Mouse (Mus musculus): ENCODE measurements around the gene Lrrc8c. TPM values are rescaled to one million over a fixed set of nuclear protein-coding genes. Genes with fewer than 3 reads are reported as not detected.

The Lrrc8c gene
- polyA plus RNA-seq (2016; fragmentation: Nextera tagmentation; extraction: Ambion mirVana), result 10.2 and 11.6 TPM in 2 replicates

DNA sequence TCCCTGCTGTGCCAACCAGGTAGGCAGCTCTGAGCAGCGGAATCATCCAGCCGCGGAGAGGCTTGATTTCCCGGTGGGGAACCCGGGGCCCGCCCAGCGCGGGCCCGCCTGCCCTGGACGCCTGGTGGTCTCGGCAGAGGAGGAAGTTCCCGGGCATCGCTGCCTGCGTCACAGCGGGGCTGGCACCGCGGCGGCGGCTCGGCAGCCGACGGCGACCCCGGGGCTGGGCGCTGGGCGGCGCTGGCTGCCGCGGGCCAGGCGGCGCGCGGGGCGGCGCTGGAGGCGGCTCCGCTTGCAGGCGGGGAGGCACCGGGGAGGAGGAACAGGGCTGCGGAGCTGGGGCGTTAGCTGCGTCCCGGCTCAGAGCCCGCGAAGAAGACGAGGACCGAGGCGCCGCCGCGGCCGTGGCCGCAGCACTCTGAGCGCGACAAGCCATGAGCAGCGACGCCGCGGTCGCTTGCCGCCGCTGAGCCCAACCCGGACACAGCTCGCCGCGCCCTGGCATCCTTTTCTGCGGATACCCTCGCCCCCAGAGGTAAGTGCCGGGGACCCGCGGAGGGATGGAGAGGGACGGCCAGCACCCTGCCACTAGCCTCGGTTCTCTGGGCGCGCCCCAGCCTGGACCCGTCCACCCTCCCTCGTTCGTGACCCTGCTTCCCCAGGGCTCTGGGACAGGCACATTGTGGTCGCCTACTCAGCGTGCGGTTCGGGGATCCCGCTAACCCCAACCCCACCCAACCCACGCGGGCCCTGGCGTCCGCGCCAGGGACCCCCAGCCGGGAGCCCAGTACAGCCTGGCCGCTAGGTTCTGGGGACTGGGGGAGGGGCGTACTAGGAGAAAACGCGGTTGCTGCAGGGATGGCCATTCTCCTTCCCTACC, at the start of gene Lrrc8c:
Gene Lrrc8c, plus strand, starts transcription at position 293 of the 880 bp plus-strand sequence.
- peak; percentile 83 for DNase-seq (ENCODE audit: low spot score)
- under 1% methylated on average over 93 of the region's 93 CpGs for WGBS

DNA sequence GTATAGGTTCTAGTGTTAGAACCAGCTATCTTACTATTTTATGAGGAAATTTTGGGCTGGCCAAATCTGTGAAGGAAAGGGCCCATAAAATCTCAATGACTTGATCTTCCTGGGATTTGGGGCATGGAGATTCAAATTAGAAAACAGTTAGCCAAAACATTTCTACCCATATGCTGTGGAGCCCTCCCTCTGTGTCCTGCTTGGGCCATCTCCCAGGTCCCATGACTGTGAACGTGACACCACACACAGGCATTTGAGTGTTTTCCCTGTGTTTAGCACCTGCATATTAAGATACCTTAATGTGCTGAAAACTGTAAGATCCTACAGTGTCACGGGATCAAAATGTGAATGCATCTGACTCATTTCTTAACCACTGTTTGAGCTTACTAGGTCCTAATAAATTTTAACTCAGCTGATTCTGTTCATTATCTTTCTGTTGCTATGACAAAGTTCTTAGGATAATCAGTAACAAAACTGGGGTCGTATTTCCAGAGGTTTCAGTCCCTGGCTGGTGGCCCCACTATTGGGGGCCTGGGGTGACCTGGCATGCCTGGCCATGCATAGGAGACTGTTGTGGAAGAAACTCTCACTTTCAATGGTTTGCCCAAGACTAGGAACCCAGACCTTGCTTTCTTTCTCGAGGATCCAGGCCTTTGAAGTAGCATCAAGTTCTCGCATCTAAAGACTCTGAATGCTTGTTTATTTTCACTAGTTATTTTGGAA, 46.0 kb upstream of the Lrrc8c start:
- 74% methylated on average over 5 of the region's 5 CpGs for WGBS
- H3K9me3 ChIP-seq, result no peaks in the 10 kb centered on the region
- 0 out of 2 replicates have a peak, but pooled peaks cover 14% of the 10 kb centered on the region for H3K36me3 ChIP-seq
- H3K4me1 ChIP-seq (replicated peaks), result no peaks in the 10 kb centered on the region
- no peak overlapping the region for H3K4me3 ChIP-seq
- no peaks in the 10 kb centered on the region for H3K27me3 ChIP-seq (ENCODE audit: insufficient read depth, poor library complexity, severe bottlenecking)
- no peak overlapping the region for H3K27ac ChIP-seq
- no peak for DNase-seq (ENCODE audit: low spot score)

More for the DNA sequence above, at the start of gene Lrrc8c:
- 0 out of 2 replicates have a peak, but pooled peaks cover under 1% of the 10 kb centered on the region for H3K36me3 ChIP-seq
- H3K9me3 ChIP-seq, result no peaks in the 10 kb centered on the region
- peak within 1 kb of the TSS; percentile 94 for H3K27ac ChIP-seq
- H3K4me3 ChIP-seq, result peak within 1 kb of the TSS; percentile 80
- H3K27me3 ChIP-seq (ENCODE audit: insufficient read depth, poor library complexity, severe bottlenecking), result peaks cover 4% of the 10 kb centered on the region; the same call in 1 of the 2 replicates
- H3K4me1 ChIP-seq (replicated peaks), result peaks cover 34% of the 10 kb centered on the region

DNA sequence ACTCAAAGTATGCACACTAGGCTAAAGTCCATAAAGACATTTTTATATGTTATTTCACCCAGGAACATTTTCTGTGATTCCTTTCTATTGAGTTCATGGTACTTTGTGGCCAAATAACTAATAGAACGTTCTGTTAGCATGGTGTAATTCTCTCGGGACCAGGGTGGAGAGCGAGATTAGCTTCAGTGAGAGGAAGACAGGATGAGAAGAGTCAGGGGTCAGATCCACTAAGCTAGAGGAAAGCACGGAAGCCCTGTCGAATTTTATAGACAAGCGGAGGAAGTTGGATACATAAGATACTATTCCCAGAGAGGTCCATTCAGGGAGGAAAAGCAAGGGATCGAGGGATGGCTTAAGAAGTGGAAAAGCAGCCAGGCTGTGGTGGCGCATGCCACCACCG, 41.7 kb upstream of the Lrrc8c start:
- H3K36me3 ChIP-seq, result peaks cover 38% of the 10 kb centered on the region
- DNase-seq (ENCODE audit: low spot score), result no peak
- no peak overlapping the region for H3K27ac ChIP-seq
- no peaks in the 10 kb centered on the region for H3K27me3 ChIP-seq (ENCODE audit: insufficient read depth, poor library complexity, severe bottlenecking)
- peaks cover 3% of the 10 kb centered on the region; the same call in 1 of the 2 replicates for H3K9me3 ChIP-seq
- 87% methylated on average over 9 of the region's 9 CpGs for WGBS
- no peak overlapping the region for H3K4me3 ChIP-seq
- H3K4me1 ChIP-seq (replicated peaks), result no peaks in the 10 kb centered on the region

DNA sequence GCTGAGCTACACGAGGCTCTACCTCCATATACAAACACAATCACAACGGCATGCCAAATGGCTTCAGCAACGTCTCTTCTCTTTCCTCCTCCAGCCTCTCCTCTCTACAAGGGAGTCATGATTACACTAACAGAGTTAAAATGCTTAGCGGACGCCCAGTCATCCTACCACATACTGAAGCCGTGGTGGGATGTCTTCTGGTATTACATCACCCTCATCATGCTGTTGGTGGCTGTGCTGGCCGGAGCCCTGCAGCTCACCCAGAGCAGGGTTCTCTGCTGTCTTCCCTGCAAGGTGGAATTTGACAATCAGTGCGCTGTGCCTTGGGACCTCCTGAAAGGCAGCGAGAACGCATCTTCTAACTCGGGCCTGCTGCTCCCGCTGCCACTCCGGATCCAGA, 39.5 kb upstream of the Lrrc8c start:
- no peaks in the 10 kb centered on the region for H3K4me1 ChIP-seq (replicated peaks)
- peaks cover 3% of the 10 kb centered on the region; the same call in 1 of the 2 replicates for H3K9me3 ChIP-seq
- no peak overlapping the region for H3K4me3 ChIP-seq
- H3K36me3 ChIP-seq, result peaks cover 54% of the 10 kb centered on the region
- 91% methylated on average over 13 of the region's 13 CpGs for WGBS
- no peak for DNase-seq (ENCODE audit: low spot score)
- no peaks in the 10 kb centered on the region for H3K27me3 ChIP-seq (ENCODE audit: insufficient read depth, poor library complexity, severe bottlenecking)
- no peak overlapping the region for H3K27ac ChIP-seq

DNA sequence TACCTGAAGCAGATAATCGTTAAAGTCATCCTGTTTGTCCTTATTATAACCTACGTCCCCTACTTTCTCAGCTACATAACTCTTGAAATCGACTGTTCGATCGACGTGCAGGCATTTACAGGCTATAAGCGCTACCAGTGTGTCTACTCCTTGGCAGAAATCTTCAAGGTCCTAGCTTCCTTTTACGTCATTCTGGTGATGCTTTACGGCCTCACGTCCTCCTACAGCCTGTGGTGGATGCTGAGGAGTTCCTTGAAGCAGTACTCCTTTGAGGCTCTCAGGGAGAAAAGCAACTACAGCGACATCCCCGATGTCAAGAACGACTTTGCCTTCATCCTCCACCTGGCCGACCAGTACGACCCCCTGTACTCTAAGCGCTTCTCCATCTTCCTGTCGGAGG, 38.6 kb upstream of the Lrrc8c start:
- Histone ChIP-seq H3K9me3 (peaks cover 3% of the 10 kb centered on the region; the same call in 1 of the 2 replicates), H3K36me3 (peaks cover 63% of the 10 kb centered on the region), H3K27ac (no peak overlapping the region), H3K27me3 (ENCODE audit: insufficient read depth, poor library complexity, severe bottlenecking) (no peaks in the 10 kb centered on the region), H3K4me1 (replicated peaks) (no peaks in the 10 kb centered on the region), H3K4me3 (no peak overlapping the region)
- no peak for DNase-seq (ENCODE audit: low spot score)
- 96% methylated on average over 17 of the region's 17 CpGs for WGBS

DNA sequence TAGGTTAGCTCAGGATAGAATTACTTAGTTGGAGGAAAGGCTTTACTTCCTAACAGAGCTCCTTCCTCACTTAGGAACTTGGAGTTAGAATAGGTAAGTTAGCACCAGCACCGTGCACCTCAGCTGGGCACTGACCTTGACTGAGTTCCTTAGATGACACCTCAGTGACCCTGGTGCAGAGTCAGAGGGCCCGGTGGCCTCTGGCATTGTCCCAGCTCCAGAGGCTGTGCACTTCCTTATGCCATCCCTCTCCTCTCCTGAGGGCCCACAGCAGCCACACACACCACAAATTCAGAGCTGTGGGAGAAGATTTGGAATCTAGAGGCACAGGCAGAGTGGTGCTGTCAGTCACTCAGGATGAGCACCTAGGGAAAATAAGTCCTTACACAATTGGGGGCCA, 35.6 kb upstream of the Lrrc8c start:
- H3K27ac ChIP-seq, result no peak overlapping the region
- peaks cover 82% of the 10 kb centered on the region for H3K36me3 ChIP-seq
- no peaks in the 10 kb centered on the region for H3K4me1 ChIP-seq (replicated peaks)
- H3K4me3 ChIP-seq, result no peak overlapping the region
- peaks cover 3% of the 10 kb centered on the region; the same call in 1 of the 2 replicates for H3K9me3 ChIP-seq
- 87% methylated on average over 2 of the region's 2 CpGs for WGBS
- no peak for DNase-seq (ENCODE audit: low spot score)
- no peaks in the 10 kb centered on the region for H3K27me3 ChIP-seq (ENCODE audit: insufficient read depth, poor library complexity, severe bottlenecking)

DNA sequence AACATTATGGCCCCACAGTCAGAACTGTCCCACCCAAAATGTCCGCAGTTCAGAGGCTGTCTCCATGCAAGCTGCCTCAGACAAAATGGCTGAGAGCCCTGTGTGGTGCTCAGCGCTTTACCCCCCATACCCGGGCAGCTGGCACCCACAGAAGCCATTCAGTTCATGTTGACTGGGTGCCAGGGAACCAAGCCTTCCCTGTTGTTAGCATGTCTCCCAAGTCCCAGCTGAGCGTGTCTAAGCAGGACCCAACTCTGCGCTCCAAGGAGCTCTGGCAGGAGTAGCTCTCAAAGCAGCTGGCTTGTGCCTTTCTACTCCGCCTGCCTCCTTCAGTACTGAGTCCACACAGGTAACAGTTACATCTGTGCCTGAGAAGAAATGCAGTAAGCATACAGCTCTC, 34.9 kb upstream of the Lrrc8c start:
- H3K36me3 ChIP-seq, result peaks cover 78% of the 10 kb centered on the region
- H3K4me3 ChIP-seq, result no peak overlapping the region
- no peaks in the 10 kb centered on the region for H3K27me3 ChIP-seq (ENCODE audit: insufficient read depth, poor library complexity, severe bottlenecking)
- 94% methylated on average over 6 of the region's 6 CpGs for WGBS
- peaks cover 3% of the 10 kb centered on the region; the same call in 1 of the 2 replicates for H3K9me3 ChIP-seq
- no peak for DNase-seq (ENCODE audit: low spot score)
- no peaks in the 10 kb centered on the region for H3K4me1 ChIP-seq (replicated peaks)
- H3K27ac ChIP-seq, result no peak overlapping the region

DNA sequence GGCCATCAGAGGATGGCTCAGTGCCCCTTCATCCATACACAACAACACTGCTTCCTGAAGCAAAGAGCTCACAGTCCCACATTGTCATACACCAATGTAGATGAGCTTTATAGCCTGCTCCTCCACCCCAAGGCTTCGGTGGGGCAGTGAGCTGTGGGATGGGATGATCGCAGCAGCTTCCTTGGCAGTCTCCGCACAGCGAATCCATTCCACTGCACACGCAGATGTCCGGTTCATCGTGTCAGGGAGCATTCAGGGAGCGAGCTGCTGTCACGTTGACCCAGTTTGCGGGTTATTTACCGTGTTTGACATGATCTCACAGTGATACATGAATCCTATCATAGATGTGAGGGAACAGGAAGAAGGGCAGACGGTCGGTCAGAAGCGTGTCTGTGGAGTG, 34.3 kb upstream of the Lrrc8c start:
- DNase-seq (ENCODE audit: low spot score), result no peak
- Histone ChIP-seq H3K9me3 (peaks cover 3% of the 10 kb centered on the region; the same call in 1 of the 2 replicates), H3K27ac (no peak overlapping the region), H3K27me3 (ENCODE audit: insufficient read depth, poor library complexity, severe bottlenecking) (no peaks in the 10 kb centered on the region), H3K36me3 (peaks cover 71% of the 10 kb centered on the region), H3K4me1 (replicated peaks) (no peaks in the 10 kb centered on the region), H3K4me3 (no peak overlapping the region)
- WGBS, result 95% methylated on average over 14 of the region's 14 CpGs

DNA sequence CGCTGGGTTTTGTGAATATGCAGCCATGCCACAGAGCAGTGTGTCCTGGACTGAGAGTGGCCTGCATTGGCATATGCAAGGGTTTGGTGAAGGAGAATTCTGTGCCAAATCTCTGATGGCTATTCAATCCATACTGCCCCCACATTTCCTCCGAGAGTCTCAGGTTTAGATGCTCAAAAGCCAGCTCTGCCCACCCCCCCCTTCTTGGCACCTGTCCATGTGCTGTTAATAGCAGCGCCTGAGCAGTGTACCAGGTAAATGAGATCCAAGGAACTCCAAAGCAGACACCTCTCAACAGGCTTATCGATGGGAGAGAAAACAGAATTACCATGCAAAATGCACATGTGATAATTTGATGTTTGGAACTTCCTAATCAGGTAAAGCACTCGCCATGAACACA, 29.0 kb upstream of the Lrrc8c start:
- WGBS, result 95% methylated on average over 5 of the region's 5 CpGs
- no peak for DNase-seq (ENCODE audit: low spot score)

DNA sequence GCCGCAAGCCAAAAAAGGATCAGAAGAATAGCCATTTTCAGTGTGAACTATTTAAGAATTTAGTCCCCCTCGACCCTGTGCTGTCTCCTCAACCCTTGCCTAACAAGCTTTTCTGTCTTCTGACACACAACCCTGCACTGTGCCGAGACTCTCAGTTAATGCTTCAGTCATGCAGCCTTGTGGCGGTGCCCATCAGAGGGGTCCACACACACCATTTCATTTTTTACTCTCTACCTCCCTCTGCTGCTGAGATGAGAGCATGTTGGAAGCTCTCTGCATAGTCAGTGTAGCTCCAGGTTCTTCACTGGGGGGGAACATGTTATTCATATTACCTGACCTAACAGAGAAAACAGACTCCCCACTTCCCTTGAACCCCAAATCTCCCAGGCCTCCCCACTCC, 27.8 kb upstream of the Lrrc8c start:
- peaks cover 40% of the 10 kb centered on the region for H3K4me1 ChIP-seq (replicated peaks)
- peaks cover 20% of the 10 kb centered on the region for H3K36me3 ChIP-seq
- DNase-seq (ENCODE audit: low spot score), result peak; percentile 20
- H3K4me3 ChIP-seq, result no peak overlapping the region
- peaks cover 27% of the 10 kb centered on the region for H3K27me3 ChIP-seq (ENCODE audit: insufficient read depth, poor library complexity, severe bottlenecking)
- no peak overlapping the region for H3K27ac ChIP-seq
- WGBS, result 66% methylated on average over 4 of the region's 4 CpGs
- no peaks in the 10 kb centered on the region for H3K9me3 ChIP-seq

More for the DNA sequence above, 29.0 kb upstream of the Lrrc8c start:
- H3K36me3 ChIP-seq, result peaks cover 31% of the 10 kb centered on the region
- no peaks in the 10 kb centered on the region for H3K9me3 ChIP-seq
- no peak overlapping the region for H3K4me3 ChIP-seq
- peaks cover 28% of the 10 kb centered on the region for H3K4me1 ChIP-seq (replicated peaks)
- no peak overlapping the region for H3K27ac ChIP-seq
- H3K27me3 ChIP-seq (ENCODE audit: insufficient read depth, poor library complexity, severe bottlenecking), result peaks cover 27% of the 10 kb centered on the region

DNA sequence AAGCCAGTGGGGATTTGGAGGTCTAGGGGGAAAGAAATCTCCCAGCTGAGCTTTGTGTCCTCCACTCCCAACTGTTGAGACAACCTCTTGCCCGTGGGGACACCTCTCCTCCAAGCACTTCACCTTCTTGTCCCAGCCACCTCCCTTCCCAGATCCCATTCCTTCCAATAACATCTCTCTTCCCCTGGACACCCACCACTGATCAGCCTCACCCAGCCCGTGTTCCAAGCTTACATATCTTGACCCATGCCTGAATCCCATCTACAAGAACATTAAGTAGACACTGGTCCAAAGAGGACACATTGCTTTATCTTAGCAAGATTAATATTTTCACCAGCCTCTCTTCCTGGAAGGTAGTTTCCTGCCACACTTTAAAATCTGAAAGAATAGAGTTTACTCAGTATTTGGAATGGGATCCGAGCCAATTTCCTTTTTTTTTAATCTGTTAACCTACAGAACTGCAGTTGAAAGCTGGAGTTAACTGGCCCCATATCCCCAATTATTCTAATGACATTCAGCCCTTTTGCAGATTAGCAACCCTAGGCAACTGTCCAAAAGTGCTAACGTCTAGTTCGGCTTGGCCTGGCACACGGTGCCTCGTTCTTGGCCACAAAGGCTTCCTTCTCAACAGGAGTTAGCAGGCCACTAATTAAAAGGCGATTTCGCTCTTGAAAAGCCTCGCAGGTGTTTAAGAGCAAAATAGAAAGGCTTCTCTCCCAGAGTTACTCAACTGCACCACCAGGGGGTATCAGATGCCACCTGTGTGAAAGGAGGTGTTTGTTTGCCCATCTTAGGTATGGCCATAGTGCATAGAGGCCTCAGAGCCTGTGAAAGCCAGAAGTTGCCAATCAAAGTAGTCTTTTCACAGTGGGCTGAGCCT, 26.6 kb upstream of the Lrrc8c start:
- H3K4me3 ChIP-seq, result no peak overlapping the region
- H3K27ac ChIP-seq, result no peak overlapping the region
- H3K27me3 ChIP-seq (ENCODE audit: insufficient read depth, poor library complexity, severe bottlenecking), result peaks cover 28% of the 10 kb centered on the region
- peaks cover 15% of the 10 kb centered on the region for H3K36me3 ChIP-seq
- no peaks in the 10 kb centered on the region for H3K9me3 ChIP-seq
- WGBS, result 39% methylated on average over 10 of the region's 10 CpGs
- peaks cover 51% of the 10 kb centered on the region for H3K4me1 ChIP-seq (replicated peaks)
- no peak for DNase-seq (ENCODE audit: low spot score)

DNA sequence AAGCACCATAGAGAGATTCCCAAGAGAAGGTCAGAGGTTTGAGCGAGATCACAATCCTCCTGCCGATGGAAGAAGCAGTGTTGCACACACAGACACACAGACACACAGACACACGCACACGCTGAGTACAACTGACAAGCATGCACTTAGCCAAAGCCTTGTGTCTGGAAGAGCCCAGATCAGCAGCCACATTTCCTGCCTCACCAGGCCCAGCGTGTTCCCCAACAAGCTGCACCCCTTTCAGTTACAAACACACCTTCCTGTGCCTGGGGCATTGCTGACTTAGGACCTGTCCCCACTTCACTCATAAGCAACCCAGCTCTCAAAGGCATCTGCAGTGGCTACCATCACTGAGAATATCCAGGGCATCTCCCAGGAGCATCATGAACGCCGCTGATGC, 25.8 kb upstream of the Lrrc8c start:
- DNase-seq (ENCODE audit: low spot score), result no peak
- Histone ChIP-seq H3K9me3 (no peaks in the 10 kb centered on the region), H3K27ac (no peak overlapping the region), H3K4me1 (replicated peaks) (peaks cover 58% of the 10 kb centered on the region), H3K36me3 (peaks cover 9% of the 10 kb centered on the region; the same call in 1 of the 2 replicates), H3K4me3 (no peak overlapping the region), H3K27me3 (ENCODE audit: insufficient read depth, poor library complexity, severe bottlenecking) (peaks cover 31% of the 10 kb centered on the region)
- WGBS, result 84% methylated on average over 7 of the region's 7 CpGs
